Mouse (Mus musculus) kidney, adult 18-20 months (tissue): Measurements from ENCODE around the gene Trhr2.

Experiments used
- DNase-seq: peaks from one replicate; pipeline ENCODE4 v3.0.0; 2021

The Trhr2 gene

GRCm38 (mm10) chr8:122354157-122354556, 6.4 kb downstream of the Trhr2 start:
- DNase-seq = no peak

GRCm38 (mm10) chr8:122350309-122351089, 10.0 kb downstream of the Trhr2 start:
- no peak for DNase-seq

- no peak for DNase-seq
Observed at GRCm38 (mm10) chr8:122349357-122350297, 10.9 kb downstream of the Trhr2 start.

DNA sequence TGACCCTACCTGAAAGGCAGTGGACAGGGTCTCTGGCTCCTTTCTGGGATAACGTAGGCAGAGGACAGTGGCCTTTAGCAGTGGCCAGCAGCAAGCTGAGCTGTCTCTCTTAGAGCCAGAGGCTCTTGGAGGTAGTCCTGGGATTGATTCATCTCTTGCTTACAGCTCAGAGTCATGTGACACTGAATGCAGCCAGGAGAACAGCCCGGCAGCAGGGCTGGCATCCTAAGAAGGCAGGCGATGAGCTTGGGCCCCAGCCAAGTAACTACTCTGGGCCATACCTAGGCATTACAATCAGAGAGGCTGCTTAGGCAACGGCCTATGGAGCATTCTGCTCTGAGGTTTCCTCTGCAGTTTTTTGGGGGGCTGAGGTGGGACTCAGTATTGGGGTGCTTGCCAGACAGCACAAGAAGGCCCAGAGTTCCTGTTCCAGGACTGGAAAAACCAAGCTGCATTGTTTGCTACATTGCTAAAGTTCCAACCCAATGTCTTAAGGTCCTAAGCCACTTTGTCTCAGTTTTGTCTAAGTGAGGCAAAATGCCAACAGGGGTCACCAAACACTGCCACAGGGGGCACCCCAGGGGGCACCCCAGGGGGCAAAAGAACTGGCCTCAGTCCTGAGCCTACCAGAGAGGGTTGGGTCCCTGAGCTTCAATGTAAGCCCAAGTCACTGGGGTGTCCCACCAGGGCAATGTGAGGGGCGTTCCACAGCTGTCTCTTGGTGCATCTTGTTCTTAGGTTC, 12.6 kb downstream of the Trhr2 start:
- DNase-seq = no peak

DNA sequence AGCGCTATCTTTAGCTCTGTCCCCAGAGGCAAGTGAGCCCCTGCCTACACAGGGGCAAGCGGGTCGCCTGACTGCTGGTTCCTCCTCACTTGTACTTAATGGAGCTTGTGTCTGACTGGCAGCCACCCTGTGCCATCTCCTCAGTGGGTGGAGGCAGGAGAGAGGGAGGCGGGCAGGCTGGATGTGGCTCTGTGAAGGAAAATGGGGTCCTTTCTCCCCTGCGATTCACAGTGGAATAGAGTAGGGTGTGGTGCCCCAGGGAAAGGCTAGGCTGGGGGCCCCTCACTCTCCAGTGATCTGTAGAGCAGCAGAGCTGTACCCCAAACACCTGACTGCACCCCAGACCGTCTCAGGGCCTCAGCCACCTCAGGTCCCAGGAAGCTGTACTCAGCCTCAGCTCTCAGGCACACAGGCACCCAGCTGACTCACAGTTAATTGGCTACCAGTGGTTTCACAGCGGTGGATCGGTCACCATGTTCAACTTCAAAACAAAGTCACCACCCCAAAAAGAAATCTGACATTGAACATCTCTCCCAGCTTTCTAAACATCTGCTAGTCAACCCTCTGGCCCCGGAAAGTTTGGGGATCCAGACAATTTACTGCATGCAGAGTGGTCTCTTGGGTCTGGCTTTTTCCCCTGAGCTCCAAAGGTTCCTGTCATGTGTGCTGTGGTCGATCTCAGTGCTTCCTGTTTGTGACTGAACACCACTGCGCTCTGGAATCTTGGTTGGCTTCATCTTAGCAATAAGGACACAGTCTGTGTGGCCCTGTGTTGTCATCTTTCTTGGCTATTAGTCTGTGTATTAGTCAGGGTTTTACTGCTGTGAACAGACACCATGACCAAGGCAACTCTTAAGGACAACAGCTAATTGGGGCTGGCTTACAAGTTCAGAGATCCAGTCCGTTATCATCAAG, 15.1 kb downstream of the Trhr2 start:
- DNase-seq = no peak

DNA sequence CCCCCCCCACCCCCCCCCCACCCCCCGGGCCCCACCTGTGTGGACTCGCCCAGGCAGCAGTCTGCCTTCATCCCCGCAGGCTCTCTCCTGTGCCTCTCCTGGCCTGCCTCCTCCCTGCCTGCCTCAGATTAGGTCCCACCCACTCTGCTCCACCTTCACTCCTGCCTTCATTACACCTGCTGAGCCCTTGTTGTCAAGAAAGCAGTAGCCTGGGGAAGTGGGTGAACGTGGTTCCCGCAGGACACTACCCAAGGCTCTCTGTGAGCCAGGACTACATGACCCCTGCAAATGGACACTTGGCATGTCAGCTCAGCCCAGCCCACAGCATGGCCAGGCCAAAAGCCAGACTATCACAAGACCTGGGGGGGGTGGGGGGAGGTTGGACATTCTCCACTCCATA, 16.3 kb downstream of the Trhr2 start:
- no peak for DNase-seq

DNA sequence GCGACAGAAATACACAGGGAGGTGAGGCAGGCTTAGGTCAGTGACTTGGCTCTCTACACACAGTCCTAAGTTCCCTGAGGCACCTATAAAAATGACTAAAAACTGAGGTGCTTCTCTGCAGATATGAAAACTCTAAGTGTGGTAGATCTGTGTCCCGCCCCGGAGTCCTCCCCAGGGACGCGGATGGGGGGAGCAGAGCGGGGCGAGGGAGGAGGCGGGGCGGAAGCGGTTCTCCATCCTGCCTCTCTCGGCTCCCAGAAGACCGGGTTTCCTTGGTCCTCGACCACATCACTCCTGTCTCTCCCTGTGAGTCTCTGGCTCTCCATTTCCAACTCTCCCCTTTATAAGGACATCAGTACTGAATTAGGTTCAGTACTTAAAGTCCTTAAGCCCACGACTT, 16.8 kb downstream of the Trhr2 start:
- DNase-seq = peak; percentile 35

DNA sequence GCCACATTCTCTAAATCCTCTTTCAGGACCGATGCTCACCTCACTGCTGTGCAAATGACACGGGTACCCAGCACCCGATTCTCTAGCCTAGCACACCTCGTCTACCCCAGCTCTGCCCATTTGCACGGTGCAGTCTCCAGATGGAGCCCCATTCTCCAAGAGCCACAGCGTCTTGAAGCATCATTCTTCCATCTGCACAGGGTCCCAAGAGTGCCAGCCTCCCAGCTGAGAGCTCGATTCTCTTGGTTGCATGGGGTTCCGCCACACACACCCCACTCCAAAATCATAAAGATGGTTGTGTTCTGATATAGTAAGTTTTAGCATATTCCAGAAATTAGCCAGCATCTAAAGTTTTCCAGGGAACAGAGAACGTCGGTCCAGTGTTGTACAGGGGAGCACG, 17.2 kb downstream of the Trhr2 start:
- DNase-seq = no peak

DNA sequence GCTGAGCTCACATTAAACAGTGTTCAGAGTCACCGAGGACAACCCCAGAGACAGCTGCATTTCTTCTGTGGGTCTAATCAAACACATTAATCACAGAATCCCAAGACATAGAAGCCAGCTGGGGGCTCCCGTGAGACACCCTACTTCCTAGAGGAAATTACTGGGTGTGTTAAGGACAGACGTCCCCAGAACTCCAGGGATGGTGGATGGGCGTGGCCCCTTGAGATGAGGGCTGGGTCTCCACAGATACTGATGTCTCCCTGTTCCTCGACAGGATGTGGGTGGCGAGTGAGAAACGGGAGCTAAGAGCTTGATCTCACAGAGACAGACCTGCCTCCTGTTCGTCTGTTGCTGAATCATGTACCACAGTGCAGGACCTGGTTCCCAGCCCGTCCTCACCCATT, 17.7 kb downstream of the Trhr2 start:
- peak; percentile 33 for DNase-seq

DNA sequence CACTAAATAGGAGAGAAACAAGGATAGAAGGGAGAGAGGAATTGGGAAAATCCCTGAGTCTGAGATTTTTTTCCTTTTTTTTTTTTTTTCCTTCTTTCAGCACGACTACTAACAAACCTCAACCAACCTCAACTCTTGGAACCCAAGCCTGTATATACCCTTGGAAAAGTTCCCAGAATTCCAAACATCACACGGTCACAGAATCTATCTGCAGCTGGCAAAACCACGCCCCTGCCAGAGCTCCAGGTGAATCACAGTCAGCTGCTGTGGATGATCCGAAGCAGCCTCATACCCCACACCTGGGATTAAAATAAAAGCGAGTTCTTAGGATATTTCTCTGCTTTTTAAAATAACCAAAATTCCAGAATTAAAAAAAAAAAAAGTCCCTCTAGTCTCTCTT, 18.2 kb downstream of the Trhr2 start:
- no peak for DNase-seq

GRCm38 (mm10) chr8:122341790-122342189, 18.8 kb downstream of the Trhr2 start:
- DNase-seq = no peak

- no peak for DNase-seq
Observed at GRCm38 (mm10) chr8:122340761-122341160, 19.8 kb downstream of the Trhr2 start.

DNA sequence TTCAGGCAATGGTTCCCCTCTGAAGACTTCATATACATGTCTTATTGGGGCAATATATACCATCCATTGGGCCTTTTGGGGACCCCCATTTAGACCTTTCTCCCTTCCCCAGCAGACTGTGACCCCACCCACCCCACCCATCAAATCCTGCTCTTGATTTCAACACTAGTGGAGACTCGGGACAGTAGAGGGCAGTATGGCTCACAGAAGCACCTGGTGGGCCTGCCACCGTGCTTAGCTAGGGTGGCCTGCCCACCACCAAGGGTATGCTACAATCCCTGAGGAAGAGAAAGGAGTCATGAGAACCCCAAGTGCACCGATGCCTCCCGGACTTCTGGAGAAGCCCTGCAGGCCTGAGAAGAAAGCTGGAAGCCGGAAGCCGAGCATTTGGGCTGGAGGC, 21.7 kb downstream of the Trhr2 start:
- DNase-seq = no peak

DNA sequence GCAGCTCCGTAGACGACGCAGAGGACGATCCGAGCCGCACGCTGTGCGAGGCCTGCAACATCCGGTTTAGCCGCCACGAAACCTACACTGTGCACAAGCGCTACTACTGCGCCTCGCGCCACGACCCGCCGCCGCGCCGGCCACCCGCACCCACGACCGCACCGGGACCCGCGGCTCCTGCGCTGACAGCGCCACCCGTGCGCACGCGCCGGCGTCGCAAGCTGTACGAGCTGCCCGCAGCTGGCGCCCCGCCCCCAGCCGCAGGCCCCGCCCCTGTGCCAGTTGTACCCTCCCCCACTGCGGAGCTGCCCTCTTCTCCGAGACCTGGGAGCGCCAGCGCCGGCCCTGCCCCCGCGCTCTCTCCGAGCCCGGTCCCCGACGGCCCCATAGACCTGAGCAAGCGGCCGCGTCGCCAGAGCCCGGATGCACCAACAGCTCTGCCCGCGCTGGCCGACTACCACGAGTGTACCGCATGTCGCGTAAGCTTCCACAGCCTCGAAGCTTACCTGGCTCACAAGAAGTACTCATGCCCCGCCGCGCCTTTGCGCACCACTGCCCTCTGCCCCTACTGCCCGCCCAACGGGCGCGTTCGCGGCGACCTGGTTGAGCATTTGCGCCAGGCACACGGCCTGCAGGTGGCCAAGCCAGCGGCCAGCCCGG, 24.2 kb downstream of the Trhr2 start:
- DNase-seq = peak; percentile 73

DNA sequence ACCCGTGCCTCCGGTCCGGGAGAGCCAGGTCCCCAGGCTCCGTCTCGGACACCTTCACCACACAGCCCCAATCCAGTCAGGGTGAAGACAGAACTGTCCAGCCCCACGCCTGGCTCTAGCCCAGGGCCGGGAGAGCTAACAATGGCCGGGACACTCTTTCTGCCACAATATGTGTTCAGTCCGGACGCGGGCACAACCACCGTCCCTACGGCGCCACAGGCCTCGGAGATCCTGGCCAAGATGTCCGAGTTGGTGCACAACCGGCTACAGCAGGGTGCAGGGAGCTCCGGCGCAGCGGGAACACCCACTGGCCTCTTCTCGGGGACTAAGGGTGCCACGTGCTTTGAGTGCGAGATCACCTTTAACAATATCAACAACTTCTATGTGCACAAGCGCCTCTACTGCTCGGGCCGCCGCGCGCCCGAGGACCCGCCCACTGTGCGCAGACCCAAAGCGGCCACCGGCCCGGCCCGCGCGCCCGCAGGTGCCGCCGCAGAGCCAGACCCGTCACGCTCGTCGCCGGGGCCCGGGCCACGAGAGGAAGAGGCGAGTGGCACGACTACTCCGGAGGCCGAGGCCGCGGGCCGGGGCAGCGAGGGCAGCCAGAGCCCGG, 24.8 kb downstream of the Trhr2 start:
- DNase-seq = peak; percentile 69

GRCm38 (mm10) chr8:122334791-122335490, 25.6 kb downstream of the Trhr2 start:
- no peak for DNase-seq

- no peak for DNase-seq
Observed at GRCm38 (mm10) chr8:122333531-122333930, 27.0 kb downstream of the Trhr2 start.

- DNase-seq = peak; percentile 90
Observed at GRCm38 (mm10) chr8:122332753-122333506, 27.6 kb downstream of the Trhr2 start.

DNA sequence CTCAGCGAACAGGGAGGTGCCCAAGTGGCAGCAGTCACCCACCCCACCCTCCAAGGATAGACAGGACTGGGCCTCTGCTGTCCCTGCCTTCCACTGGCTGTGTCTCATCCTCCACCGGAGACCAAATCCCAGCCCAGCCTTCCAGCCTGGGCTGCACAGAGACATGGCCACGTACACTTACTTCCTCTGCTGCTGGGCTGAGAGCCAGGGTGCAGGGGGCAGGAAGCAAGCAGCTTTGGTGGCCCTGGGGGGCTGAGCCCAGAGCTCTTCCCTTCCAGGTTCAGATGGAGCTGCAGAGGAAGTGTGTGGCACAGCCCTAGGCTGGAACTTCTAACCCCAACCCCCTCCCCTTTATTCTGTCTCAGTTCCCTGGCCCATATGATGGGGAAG, 29.4 kb downstream of the Trhr2 start:
- peak; percentile 56 for DNase-seq
